Mouse (Mus musculus) neural tube, embryonic 11.5 days (tissue): ENCODE results near the gene Fes. TPM values are rescaled to one million over a fixed set of nuclear protein-coding genes. Genes with fewer than 3 reads are reported as not detected.
A peak's percentile ranks its signal among the peaks of the same experiment; 100 is the strongest.

ENCODE experiments used
- ATAC-seq: fragments of 200-750 bp; cut with Nextera tagmentation; 2 replicates; pipeline ENCODE4 v1.8.0; 2017; ENCODE audit warnings: moderate number of reproducible peaks, mild to moderate bottlenecking, moderate TSS enrichment, moderate library complexity; ENCODE audit not compliant: insufficient read depth, low FRiP score, low TSS enrichment
- DNase-seq: peaks from one replicate; pipeline ENCODE4 v3.0.0-alpha.2; 2015; ENCODE audit warnings: low spot score
- H3K27ac ChIP-seq: fragments of 300-500 bp; sonication (generic); 2 replicates; pipeline ENCODE4 v1.5.1; 2014; ENCODE audit warnings: low read depth, mild to moderate bottlenecking, low read length
- H3K27me3 ChIP-seq: fragments of 300-500 bp; sonication (generic); 2 replicates; pipeline ENCODE4 v1.6.1; 2014; ENCODE audit warnings: mild to moderate bottlenecking, low read length, mixed read lengths; ENCODE audit not compliant: control insufficient read depth, insufficient read depth
- H3K36me3 ChIP-seq: fragments of 300-500 bp; sonication (generic); 2 replicates; pipeline ENCODE4 v1.6.1; 2014; ENCODE audit warnings: mild to moderate bottlenecking, low read length, moderate library complexity, mixed read lengths; ENCODE audit not compliant: control insufficient read depth, insufficient read depth
- H3K4me1 ChIP-seq: fragments of 300-500 bp; sonication (generic); 2 replicates; pipeline ENCODE4 v1.6.1; 2014; ENCODE audit warnings: low read length, mixed read lengths; ENCODE audit not compliant: control insufficient read depth, insufficient read depth
- H3K4me2 ChIP-seq: fragments of 300-500 bp; sonication (generic); 2 replicates; pipeline ENCODE4 v1.6.1; 2014; ENCODE audit warnings: low read depth, mild to moderate bottlenecking, moderate library complexity
- H3K4me3 ChIP-seq: fragments of 300-500 bp; sonication (generic); 2 replicates; pipeline ENCODE4 v1.5.1; 2014; ENCODE audit warnings: low read depth, low read length
- H3K9ac ChIP-seq: fragments of 300-500 bp; sonication (generic); 2 replicates; pipeline ENCODE4 v1.6.1; 2014; ENCODE audit warnings: mild to moderate bottlenecking, low read length
- H3K9me3 ChIP-seq: fragments of 300-500 bp; sonication (generic); 2 replicates; pipeline ENCODE4 v1.6.1; 2016; ENCODE audit warnings: low read length; ENCODE audit not compliant: control insufficient read depth
- WGBS: fragments of 180-500 bp; shearing (Covaris S2); extraction: QIAGEN DNeasy Blood & Tissue Kit; methylation state at CpG from one replicate; pipeline ENCODE4 v1.1.7; 2014; 5-methylcytosine and 5-hydroxymethylcytosine counted together
- polyA plus RNA-seq: library from polyadenylated mRNA; unstranded; fragments of >200 nt; fragmentation: Nextera tagmentation; extraction: Ambion mirVana; gene quantifications from 2 replicates; pipeline ENCODE4 v1.2.1, GENCODE M21; 2014

Gene Fes
- polyA plus RNA-seq, 1 experiment from 2014 or later: 7.1 TPM

DNA sequence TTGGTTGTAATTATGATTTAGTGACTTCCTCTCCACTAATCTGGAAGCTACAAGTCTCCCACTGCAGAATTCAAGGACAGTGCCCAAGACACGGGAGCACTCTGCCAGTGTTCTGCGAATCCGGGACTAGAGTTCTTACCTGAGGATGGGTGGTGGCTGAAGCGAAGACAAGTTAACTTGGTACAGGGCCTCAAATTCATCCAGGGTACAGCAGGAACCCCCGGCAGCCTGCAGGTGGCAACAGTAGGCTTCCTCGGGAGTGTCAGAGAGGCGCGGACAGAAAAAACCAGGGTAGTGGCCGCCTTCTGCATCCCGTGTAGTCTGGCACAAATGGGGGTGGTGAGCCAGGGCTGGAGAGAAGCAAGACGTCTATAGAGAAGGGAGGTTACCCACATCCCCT lies 47.0 kb downstream of the Fes start, which contains the start of gene Unc45a:
TSS of gene Unc45a (minus strand) at position 213 of the 400 bp plus-strand sequence.
- Histone ChIP-seq H3K4me1 (peaks cover 15% of the 10 kb centered on the region), H3K27ac (peak within 1 kb of the TSS; percentile 82), H3K4me2 (peak within 1 kb of the TSS; percentile 87), H3K9me3 (no peaks in the 10 kb centered on the region), H3K27me3 (no peaks in the 10 kb centered on the region), H3K36me3 (peaks cover 12% of the 10 kb centered on the region), H3K4me3 (peak within 1 kb of the TSS; percentile 59), H3K9ac (peak within 1 kb of the TSS; percentile 72)
- ATAC-seq (peak; percentile 48; the same call in 1 of the 2 replicates), DNase-seq (peak; percentile 78)
- WGBS: 4% methylated on average over 11 of the region's 11 CpGs

DNA sequence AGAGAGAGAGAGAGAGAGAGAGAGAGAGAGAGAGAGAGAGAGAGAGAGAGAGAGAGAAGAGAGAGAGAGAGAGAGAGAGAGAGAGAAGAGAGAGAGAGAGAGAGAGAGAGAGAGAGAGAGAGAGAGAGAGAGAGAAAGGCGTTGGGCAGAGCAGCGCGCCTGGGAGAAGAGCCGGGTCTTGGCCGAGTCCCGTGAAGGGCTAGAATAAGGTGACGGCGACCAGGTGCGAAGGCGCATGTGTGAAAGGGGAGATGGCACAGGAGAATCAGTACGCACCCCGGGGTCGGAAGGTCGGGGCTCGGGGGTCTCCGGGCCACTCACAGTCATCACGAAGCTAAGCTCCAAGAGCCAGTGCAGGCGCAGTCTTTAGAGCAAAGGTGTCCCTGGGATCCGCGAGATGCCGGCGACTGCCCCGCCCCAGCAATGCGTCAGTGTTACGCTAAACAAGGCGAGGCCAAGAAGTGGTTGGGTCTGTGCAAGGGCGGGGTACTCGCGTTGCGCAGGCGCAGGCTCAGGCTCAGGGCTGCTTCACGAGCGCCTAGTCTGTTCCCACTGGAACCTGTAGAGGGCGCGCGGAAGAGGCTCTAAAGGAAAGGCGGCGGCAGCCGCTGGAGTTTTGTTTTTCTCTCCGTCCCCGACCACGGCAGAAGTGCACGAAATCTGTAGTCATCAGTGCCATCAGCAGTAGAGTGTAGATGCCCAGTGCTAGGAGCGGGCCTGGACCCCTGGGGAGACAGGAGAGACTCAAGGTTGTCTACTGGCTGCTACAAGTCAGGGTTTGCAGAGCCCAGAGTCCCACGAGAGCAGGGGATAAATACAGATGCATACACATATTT lies 47.7 kb downstream of the Fes start:
- Histone ChIP-seq H3K9me3 (no peaks in the 10 kb centered on the region), H3K9ac (peak overlapping the region; percentile 72), H3K36me3 (peaks cover 14% of the 10 kb centered on the region), H3K4me3 (peak overlapping the region; percentile 59), H3K27ac (peak overlapping the region; percentile 82), H3K4me2 (peak overlapping the region; percentile 87), H3K27me3 (no peaks in the 10 kb centered on the region), H3K4me1 (peaks cover 15% of the 10 kb centered on the region)
- WGBS: under 1% methylated on average over 45 of the region's 45 CpGs
- ATAC-seq (peak; percentile 91), DNase-seq (peak; percentile 96)

DNA sequence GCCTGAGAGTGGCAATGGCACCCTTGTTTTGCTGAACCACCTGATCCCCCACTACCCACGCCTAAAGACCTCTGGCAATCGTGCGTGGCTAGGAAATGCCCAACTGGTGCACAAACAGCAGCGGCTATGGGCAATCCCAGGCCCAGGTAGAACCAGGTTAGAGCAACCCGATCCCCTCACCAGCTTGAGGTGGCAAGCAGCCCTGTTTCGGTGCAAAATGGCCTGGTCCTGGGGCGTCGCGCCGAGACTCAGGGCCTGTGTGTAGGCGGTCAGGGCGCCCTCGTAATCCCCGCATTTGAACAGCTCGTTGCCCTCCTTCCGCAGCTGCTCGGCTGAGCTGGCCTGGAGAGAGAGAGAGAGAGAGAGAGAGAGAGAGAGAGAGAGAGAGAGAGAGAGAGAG lies 48.4 kb downstream of the Fes start:
- H3K4me3 ChIP-seq: peak overlapping the region; percentile 59
- peak; percentile 30 for DNase-seq
- peaks cover 19% of the 10 kb centered on the region for H3K36me3 ChIP-seq
- WGBS: 10% methylated on average over 15 of the region's 17 CpGs
- H3K4me2 ChIP-seq: peak overlapping the region; percentile 87
- H3K9ac ChIP-seq: peak overlapping the region; percentile 69
- ATAC-seq: no peak
- peak overlapping the region; percentile 34; the same call in 1 of the 2 replicates for H3K27ac ChIP-seq
- H3K9me3 ChIP-seq: no peaks in the 10 kb centered on the region
- no peaks in the 10 kb centered on the region for H3K27me3 ChIP-seq
- H3K4me1 ChIP-seq: peaks cover 15% of the 10 kb centered on the region

DNA sequence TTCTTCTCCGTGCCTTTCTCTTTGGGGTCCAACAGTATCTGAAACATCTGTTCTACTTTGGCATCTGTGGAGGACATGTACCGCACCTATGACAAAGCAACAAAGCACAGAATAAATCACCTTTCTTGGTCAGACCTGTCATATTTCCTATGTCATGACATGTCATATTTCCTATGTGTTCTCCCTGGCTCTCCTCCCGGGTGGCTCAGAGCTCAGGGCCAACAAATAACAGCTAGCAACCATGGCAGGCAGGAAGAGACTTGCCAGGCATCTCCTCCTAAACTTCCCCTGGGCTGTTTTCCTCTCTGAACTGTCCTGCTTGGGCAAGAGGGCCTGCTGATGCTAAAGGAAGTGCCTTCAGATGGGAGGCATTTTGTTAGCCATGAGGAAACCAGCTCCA lies 50.8 kb downstream of the Fes start:
- Histone ChIP-seq H3K27me3 (no peaks in the 10 kb centered on the region), H3K4me3 (no peak overlapping the region), H3K27ac (no peak overlapping the region), H3K36me3 (peaks cover 35% of the 10 kb centered on the region), H3K4me2 (no peak overlapping the region), H3K9me3 (no peaks in the 10 kb centered on the region), H3K9ac (no peak overlapping the region), H3K4me1 (peaks cover 8% of the 10 kb centered on the region)
- DNase-seq: no peak
- WGBS: 93% methylated on average over 3 of the region's 3 CpGs
- no peak for ATAC-seq

DNA sequence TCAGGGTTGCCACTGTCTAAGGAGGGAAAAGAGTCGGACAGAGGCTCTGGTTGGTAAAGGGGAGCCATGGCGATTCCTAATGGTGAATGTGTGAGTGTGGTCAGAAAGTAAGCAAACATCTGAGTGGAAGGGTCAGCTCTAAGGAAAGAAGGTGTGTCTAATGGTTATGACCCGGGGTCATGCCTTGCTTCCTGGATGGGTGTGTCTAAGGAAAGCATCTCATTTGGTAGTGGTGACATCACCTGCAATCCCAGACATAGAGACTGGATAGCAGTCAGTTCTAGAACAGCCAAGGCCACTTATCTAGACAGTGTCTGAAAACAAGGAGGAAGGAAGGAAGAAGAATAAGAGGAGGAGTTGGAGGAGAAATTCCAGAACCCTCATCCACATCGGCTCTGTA lies 52.9 kb downstream of the Fes start:
- Histone ChIP-seq H3K4me1 (peaks cover 6% of the 10 kb centered on the region), H3K4me2 (no peak overlapping the region), H3K27ac (no peak overlapping the region), H3K4me3 (no peak overlapping the region), H3K9ac (no peak overlapping the region), H3K27me3 (no peaks in the 10 kb centered on the region), H3K9me3 (no peaks in the 10 kb centered on the region), H3K36me3 (peaks cover 41% of the 10 kb centered on the region)
- 90% methylated on average over 4 of the region's 4 CpGs for WGBS
- no peak for DNase-seq
- ATAC-seq: no peak

DNA sequence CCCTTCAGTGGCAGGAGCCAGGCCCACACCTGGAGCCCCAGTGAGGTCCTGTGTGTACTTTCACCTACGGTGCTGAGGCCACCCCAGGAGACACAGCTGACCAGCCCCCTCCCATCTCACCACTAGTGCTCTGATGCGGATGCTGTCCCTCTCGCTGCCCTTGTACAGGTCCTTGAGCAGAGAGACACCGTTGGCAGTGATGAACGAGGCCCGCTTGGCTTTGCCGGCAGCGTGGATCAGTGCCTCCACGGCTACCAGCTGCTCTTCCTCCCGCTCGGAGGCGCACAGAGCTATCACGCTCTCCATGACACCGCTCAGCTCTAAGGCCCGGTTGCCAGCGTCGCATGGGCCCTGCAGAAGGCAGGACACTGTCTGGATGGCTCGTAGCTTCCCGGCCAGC lies 56.3 kb downstream of the Fes start:
- WGBS: 95% methylated on average over 19 of the region's 19 CpGs

DNA sequence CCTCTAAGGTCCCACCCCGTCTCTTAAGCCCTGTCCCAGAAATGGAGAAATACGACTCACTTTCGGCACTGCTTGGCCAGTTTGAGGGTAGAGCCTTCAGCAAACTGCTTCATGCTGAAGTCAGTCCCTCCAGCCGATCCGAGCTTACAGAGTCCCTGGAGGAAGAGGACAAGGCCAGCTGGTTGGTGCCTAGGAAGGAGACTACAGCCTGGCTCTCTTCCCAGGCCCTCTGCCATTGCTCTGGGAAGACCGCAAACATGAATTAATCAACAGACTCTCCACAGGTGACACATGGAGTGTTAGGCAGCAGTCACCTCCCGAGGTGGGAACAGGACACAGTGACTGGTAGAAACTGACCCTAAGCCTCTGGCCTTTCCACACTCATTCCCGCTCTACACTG lies 57.5 kb downstream of the Fes start:
- H3K4me2 ChIP-seq: no peak overlapping the region
- H3K9me3 ChIP-seq: no peaks in the 10 kb centered on the region
- no peak overlapping the region for H3K4me3 ChIP-seq
- H3K9ac ChIP-seq: no peak overlapping the region
- no peaks in the 10 kb centered on the region for H3K27me3 ChIP-seq
- no peak overlapping the region for H3K27ac ChIP-seq
- WGBS: 93% methylated on average over 8 of the region's 8 CpGs
- ATAC-seq (no peak), DNase-seq (no peak)
- no peaks in the 10 kb centered on the region for H3K4me1 ChIP-seq
- peaks cover 49% of the 10 kb centered on the region for H3K36me3 ChIP-seq

More for the DNA sequence above, 56.3 kb downstream of the Fes start:
- no peaks in the 10 kb centered on the region for H3K9me3 ChIP-seq
- H3K27me3 ChIP-seq: no peaks in the 10 kb centered on the region
- H3K27ac ChIP-seq: no peak overlapping the region
- no peaks in the 10 kb centered on the region for H3K4me1 ChIP-seq
- DNase-seq: no peak
- no peak for ATAC-seq
- no peak overlapping the region for H3K4me2 ChIP-seq
- H3K4me3 ChIP-seq: no peak overlapping the region
- peaks cover 51% of the 10 kb centered on the region for H3K36me3 ChIP-seq
- H3K9ac ChIP-seq: no peak overlapping the region
